In genomic region chr11:89060423-89061089, GRCm38 (mm10) we compare ENCODE assay signal across 7 mouse cellular contexts. TPM values are rescaled to one million over a fixed set of nuclear protein-coding genes. Genes with fewer than 3 reads are reported as not detected.
A peak's percentile ranks its signal among the peaks of the same experiment; 100 is the strongest.
DNase-seq lines count a peak whose midpoint lies in the region; ATAC-seq lines count a peak whose summit lies in the region.

No protein-coding gene starts in this region.

- H3K4me1 ChIP-seq in embryonic facial prominence, embryonic 10.5 days, result peaks cover 21% of the 10 kb centered on the region
- H3K4me1 ChIP-seq in limb, embryonic 11.5 days (ENCODE audit: control insufficient read depth, insufficient read depth, low read length), result peaks cover 11% of the 10 kb centered on the region
- H3K4me1 ChIP-seq in midbrain, embryonic 14.5 days (ENCODE audit: control insufficient read depth, insufficient read depth, low read length), result peaks cover 26% of the 10 kb centered on the region

- H3K27ac ChIP-seq in embryonic facial prominence, embryonic 10.5 days (replicated peaks), result peak overlapping the region; percentile 87
- H3K27ac ChIP-seq in limb, embryonic 11.5 days (replicated peaks; ENCODE audit: low read depth, low read length), result no peak overlapping the region
- peak overlapping the region; percentile 74 for H3K27ac ChIP-seq in midbrain, embryonic 14.5 days (replicated peaks; ENCODE audit: low read depth, low read length)

- H3K4me2 ChIP-seq in limb, embryonic 11.5 days (ENCODE audit: low read depth, severe bottlenecking), result peak overlapping the region; percentile 89
- peak overlapping the region; percentile 85 for H3K4me2 ChIP-seq in midbrain, embryonic 14.5 days (ENCODE audit: low read length)

- H3K9me3 ChIP-seq in embryonic facial prominence, embryonic 10.5 days, result no peaks in the 10 kb centered on the region
- no peaks in the 10 kb centered on the region for H3K9me3 ChIP-seq in limb, embryonic 11.5 days (ENCODE audit: control insufficient read depth, low read length)
- H3K9me3 ChIP-seq in midbrain, embryonic 14.5 days (ENCODE audit: control insufficient read depth, low read length), result no peaks in the 10 kb centered on the region

- DNase-seq in adrenal gland, postnatal 10 days, result peak; percentile 92
- peak; percentile 93 for DNase-seq in embryonic facial prominence, embryonic 10.5 days (ENCODE audit: low spot score)
- peak; percentile 99 for DNase-seq in heart, adult 11 months
- DNase-seq in kidney, adult 18-20 months, result peak; percentile 92
- DNase-seq in limb, embryonic 11.5 days (ENCODE audit: low spot score), result peak; percentile 94
- DNase-seq in midbrain, embryonic 14.5 days, result peak; percentile 94
- DNase-seq in spleen, adult 18-20 months, result peak; percentile 89 to 96

- H3K27me3 ChIP-seq in embryonic facial prominence, embryonic 10.5 days (replicated peaks; ENCODE audit: low read depth, poor library complexity, severe bottlenecking), result no peaks in the 10 kb centered on the region
- no peaks in the 10 kb centered on the region for H3K27me3 ChIP-seq in limb, embryonic 11.5 days (ENCODE audit: control insufficient read depth, insufficient read depth, low read length)
- H3K27me3 ChIP-seq in midbrain, embryonic 14.5 days (ENCODE audit: control insufficient read depth, insufficient read depth, low read length), result no peaks in the 10 kb centered on the region

- peaks cover 13% of the 10 kb centered on the region for H3K36me3 ChIP-seq in embryonic facial prominence, embryonic 10.5 days (replicated peaks)
- no peaks in the 10 kb centered on the region for H3K36me3 ChIP-seq in limb, embryonic 11.5 days (ENCODE audit: control insufficient read depth, insufficient read depth, low read length)
- H3K36me3 ChIP-seq in midbrain, embryonic 14.5 days (ENCODE audit: control insufficient read depth, insufficient read depth, low read length), result 0 out of 2 replicates have a peak, but pooled peaks cover 3% of the 10 kb centered on the region

- ATAC-seq in limb, embryonic 11.5 days (ENCODE audit: insufficient number of reproducible peaks, low FRiP score, low TSS enrichment, low read depth), result peak; percentile 90
- peak; percentile 93 for ATAC-seq in midbrain, embryonic 14.5 days (ENCODE audit: low FRiP score, low TSS enrichment)

- peak overlapping the region; percentile 94 for H3K4me3 ChIP-seq in embryonic facial prominence, embryonic 10.5 days
- peak overlapping the region; percentile 81 for H3K4me3 ChIP-seq in limb, embryonic 11.5 days (ENCODE audit: low read depth, low read length)
- H3K4me3 ChIP-seq in midbrain, embryonic 14.5 days (replicated peaks; ENCODE audit: low read depth, low read length), result peak overlapping the region; percentile 87

- peak overlapping the region; percentile 78 for H3K9ac ChIP-seq in limb, embryonic 11.5 days (ENCODE audit: low read length)
- H3K9ac ChIP-seq in midbrain, embryonic 14.5 days (replicated peaks; ENCODE audit: low read length), result peak overlapping the region; percentile 88

- WGBS in embryonic facial prominence, embryonic 10.5 days, result under 1% methylated on average over 63 of the region's 63 CpGs
- WGBS in limb, embryonic 11.5 days, result under 1% methylated on average over 58 of the region's 63 CpGs
- under 1% methylated on average over 63 of the region's 63 CpGs for WGBS in midbrain, embryonic 14.5 days

RNA-seq across cellular contexts. Expression of gene Dgke, which starts 6.1 kb away (rescaled TPM):
- 10 to 100 TPM; 10.5 to 12.8 TPM for total RNA-seq in adrenal gland, postnatal 10 days (2021)
- 4.5 and 4.7 TPM in 2 replicates for polyA plus RNA-seq in embryonic facial prominence, embryonic 10.5 days (2016; fragmentation: Nextera tagmentation; extraction: Ambion mirVana)
- 3.5 and 3.7 TPM in 2 replicates for polyA plus RNA-seq in limb, embryonic 11.5 days (2014; fragmentation: Nextera tagmentation; extraction: Ambion mirVana)
- 15.3 and 16.2 TPM in 2 replicates for polyA plus RNA-seq in midbrain, embryonic 14.5 days (2014; fragmentation: Nextera tagmentation; extraction: Ambion mirVana)

RNA-seq across cellular contexts. Expression of gene Gm525, which starts 13.1 kb away (rescaled TPM):
- not detected for total RNA-seq in adrenal gland, postnatal 10 days (2021)
- not detected in 2 replicates for polyA plus RNA-seq in embryonic facial prominence, embryonic 10.5 days (2016; fragmentation: Nextera tagmentation; extraction: Ambion mirVana)
- not detected in 2 replicates for polyA plus RNA-seq in limb, embryonic 11.5 days (2014; fragmentation: Nextera tagmentation; extraction: Ambion mirVana)
- not detected in 2 replicates for polyA plus RNA-seq in midbrain, embryonic 14.5 days (2014; fragmentation: Nextera tagmentation; extraction: Ambion mirVana)
